In genomic region chr14:91865935-91866664, GRCm38 (mm10) we compare ENCODE assay signal across 22 mouse cellular contexts.
DNase-seq lines count a peak whose midpoint lies in the region; ATAC-seq and TF ChIP-seq lines count a peak whose summit lies in the region.
"Had no signal": no experiment of that assay in that cellular context is flagged by ENCODE, and none has a peak within 500 bp of the region (broad histone marks: within the 10 kb centered on the region; RNA-seq: fewer than 3 reads in every experiment).

No protein-coding gene starts in this region.

- no peaks in the 10 kb centered on the region for H3K4me1 ChIP-seq in hindbrain, embryonic 13.5 days (replicated peaks)
- H3K4me1 ChIP-seq in hindbrain, embryonic 12.5 days = no peaks in the 10 kb centered on the region
- H3K4me1 ChIP-seq in forebrain, embryonic 16.5 days (replicated peaks; ENCODE audit: control insufficient read depth, insufficient read depth, low read length) = no peaks in the 10 kb centered on the region
- H3K4me1 ChIP-seq in midbrain, embryonic 15.5 days = 0 out of 2 replicates have a peak, but pooled peaks cover 2% of the 10 kb centered on the region
- no peaks in the 10 kb centered on the region for H3K4me1 ChIP-seq in intestine, embryonic 16.5 days (ENCODE audit: control insufficient read depth, insufficient read depth, low read length)
- H3K4me1 ChIP-seq: hindbrain, embryonic 15.5 days; limb, embryonic 10.5 days; lung, embryonic 15.5 days had no signal

- no peaks in the 10 kb centered on the region for H3K27me3 ChIP-seq in hindbrain, embryonic 13.5 days
- no peaks in the 10 kb centered on the region for H3K27me3 ChIP-seq in hindbrain, embryonic 12.5 days
- H3K27me3 ChIP-seq in forebrain, embryonic 16.5 days (replicated peaks; ENCODE audit: control insufficient read depth, insufficient read depth, low read length) = no peaks in the 10 kb centered on the region
- no peaks in the 10 kb centered on the region for H3K27me3 ChIP-seq in midbrain, embryonic 15.5 days (replicated peaks)
- no peaks in the 10 kb centered on the region for H3K27me3 ChIP-seq in intestine, embryonic 16.5 days (replicated peaks; ENCODE audit: control insufficient read depth, insufficient read depth, low read length)
- H3K27me3 ChIP-seq: hindbrain, embryonic 15.5 days; lung, embryonic 15.5 days; Patski had no signal

- H3K36me3 ChIP-seq in hindbrain, embryonic 13.5 days = no peaks in the 10 kb centered on the region
- H3K36me3 ChIP-seq in hindbrain, embryonic 12.5 days = no peaks in the 10 kb centered on the region
- no peaks in the 10 kb centered on the region for H3K36me3 ChIP-seq in forebrain, embryonic 16.5 days (ENCODE audit: control insufficient read depth, insufficient read depth)
- H3K36me3 ChIP-seq in midbrain, embryonic 15.5 days (replicated peaks) = no peaks in the 10 kb centered on the region
- no peaks in the 10 kb centered on the region for H3K36me3 ChIP-seq in intestine, embryonic 16.5 days (ENCODE audit: control insufficient read depth, insufficient read depth, low read length)
- H3K36me3 ChIP-seq: hindbrain, embryonic 15.5 days; limb, embryonic 10.5 days; lung, embryonic 15.5 days had no signal

- DNase-seq in brain, embryonic 14.5 days (ENCODE audit: low read depth) = peak; percentile 65
- no peak for DNase-seq in gastrocnemius, adult 8-10 months (ENCODE audit: low spot score in 2 of 2)
- DNase-seq: adrenal gland, postnatal 36 days; cerebellum, adult 9-11 months; gastrocnemius, postnatal 14 days; heart, adult 2 months; kidney, adult 18-20 months; kidney, postnatal 14 days; right cerebral cortex, postnatal 14 days; thymus, adult 18-20 months had no signal

- TF ChIP-seq CTCF in brain, embryonic 14.5 days (IDR thresholded peaks at IDR 0.05; ENCODE audit: borderline replicate concordance, extremely low read depth, insufficient read depth, insufficient read length) = no peak

- H3K9ac ChIP-seq in hindbrain, embryonic 13.5 days = no peak overlapping the region
- no peak overlapping the region for H3K9ac ChIP-seq in hindbrain, embryonic 12.5 days
- H3K9ac ChIP-seq in forebrain, embryonic 16.5 days (replicated peaks; ENCODE audit: low read depth, low read length) = no peak overlapping the region
- H3K9ac ChIP-seq in midbrain, embryonic 15.5 days = no peak overlapping the region
- no peak overlapping the region for H3K9ac ChIP-seq in intestine, embryonic 16.5 days (ENCODE audit: low read depth, low read length)
- H3K9ac ChIP-seq: hindbrain, embryonic 15.5 days; lung, embryonic 15.5 days had no signal

- ATAC-seq in hindbrain, embryonic 13.5 days (ENCODE audit: low FRiP score) = no peak
- no peak; the same call in 1 of the 2 replicates for ATAC-seq in hindbrain, embryonic 12.5 days (ENCODE audit: low FRiP score)
- ATAC-seq in forebrain, embryonic 16.5 days = 0 out of 2 replicates have a peak, but pooled peaks have one; percentile 49
- ATAC-seq in midbrain, embryonic 15.5 days (replicated peaks) = peak; percentile 82
- ATAC-seq in intestine, embryonic 16.5 days = no peak
- ATAC-seq: activated CD4-positive, CD25-positive, alpha-beta regulatory T cell, adult 4 months; Patski had no signal

- H3K4me3 ChIP-seq in hindbrain, embryonic 13.5 days = no peak overlapping the region
- H3K4me3 ChIP-seq in hindbrain, embryonic 12.5 days = no peak overlapping the region
- no peak overlapping the region for H3K4me3 ChIP-seq in forebrain, embryonic 16.5 days (replicated peaks; ENCODE audit: low read length)
- no peak overlapping the region for H3K4me3 ChIP-seq in midbrain, embryonic 15.5 days
- H3K4me3 ChIP-seq in intestine, embryonic 16.5 days (ENCODE audit: low read length) = no peak overlapping the region
- H3K4me3 ChIP-seq: heart, adult 2 months; hindbrain, embryonic 15.5 days; limb, embryonic 10.5 days; lung, embryonic 15.5 days; myocyte had no signal

- H3K9me3 ChIP-seq in hindbrain, embryonic 13.5 days = no peaks in the 10 kb centered on the region
- H3K9me3 ChIP-seq in hindbrain, embryonic 12.5 days (replicated peaks) = no peaks in the 10 kb centered on the region
- H3K9me3 ChIP-seq in forebrain, embryonic 16.5 days (ENCODE audit: control insufficient read depth, low read length) = no peaks in the 10 kb centered on the region
- no peaks in the 10 kb centered on the region for H3K9me3 ChIP-seq in midbrain, embryonic 15.5 days
- no peaks in the 10 kb centered on the region for H3K9me3 ChIP-seq in intestine, embryonic 16.5 days (ENCODE audit: control insufficient read depth, low read length)
- H3K9me3 ChIP-seq: hindbrain, embryonic 15.5 days; limb, embryonic 10.5 days; lung, embryonic 15.5 days had no signal

- H3K27ac ChIP-seq in hindbrain, embryonic 13.5 days = 0 out of 2 replicates have a peak overlapping the region, but pooled peaks have one; percentile 9
- no peak overlapping the region for H3K27ac ChIP-seq in hindbrain, embryonic 12.5 days
- H3K27ac ChIP-seq in forebrain, embryonic 16.5 days (ENCODE audit: low read length) = no peak overlapping the region
- no peak overlapping the region for H3K27ac ChIP-seq in midbrain, embryonic 15.5 days
- H3K27ac ChIP-seq in intestine, embryonic 16.5 days (ENCODE audit: low read length) = no peak overlapping the region
- H3K27ac ChIP-seq: heart, adult 2 months; hindbrain, embryonic 15.5 days; limb, embryonic 10.5 days; lung, embryonic 15.5 days had no signal

- TF ChIP-seq POLR2A in brain, embryonic 14.5 days (IDR thresholded peaks at IDR 0.05; ENCODE audit: borderline replicate concordance, extremely low read depth, insufficient read depth, insufficient read length, poor library complexity, severe bottlenecking) = no peak

- WGBS in hindbrain, embryonic 13.5 days = 30% methylated on average over 5 of the region's 5 CpGs
- 44% methylated on average over 5 of the region's 5 CpGs for WGBS in hindbrain, embryonic 12.5 days
- WGBS in forebrain, embryonic 16.5 days = 38% methylated on average over 5 of the region's 5 CpGs
- WGBS in midbrain, embryonic 15.5 days = 21% methylated on average over 5 of the region's 5 CpGs
- WGBS in intestine, embryonic 16.5 days = 71% methylated on average over 5 of the region's 5 CpGs

- H3K4me2 ChIP-seq in hindbrain, embryonic 13.5 days = no peak overlapping the region
- no peak overlapping the region for H3K4me2 ChIP-seq in hindbrain, embryonic 12.5 days (replicated peaks)
- no peak overlapping the region for H3K4me2 ChIP-seq in forebrain, embryonic 16.5 days (ENCODE audit: low read length)
- H3K4me2 ChIP-seq in midbrain, embryonic 15.5 days = no peak overlapping the region
- H3K4me2 ChIP-seq in intestine, embryonic 16.5 days (ENCODE audit: low read depth, low read length) = no peak overlapping the region
- H3K4me2 ChIP-seq: hindbrain, embryonic 15.5 days; liver, embryonic 11.5 days; lung, embryonic 15.5 days had no signal

Comparison
In these comparisons a context has a peak if more than half of its experiments do, and no peak if none do; other contexts are left out.
1. ATAC-seq: peak in forebrain, embryonic 16.5 days (single experiment) and midbrain, embryonic 15.5 days (single experiment); none in hindbrain, embryonic 13.5 days (single experiment), hindbrain, embryonic 12.5 days (single experiment) and intestine, embryonic 16.5 days (single experiment).